Mouse (Mus musculus): ENCODE results near the gene Arl5c.
A peak's percentile ranks its signal among the peaks of the same experiment; 100 is the strongest.

Gene Arl5c

GRCm38 (mm10) chr11:97988530-97989096 lies 7.4 kb downstream of the Arl5c start:
- DNase-seq: peak; percentile 92 to 93

DNA sequence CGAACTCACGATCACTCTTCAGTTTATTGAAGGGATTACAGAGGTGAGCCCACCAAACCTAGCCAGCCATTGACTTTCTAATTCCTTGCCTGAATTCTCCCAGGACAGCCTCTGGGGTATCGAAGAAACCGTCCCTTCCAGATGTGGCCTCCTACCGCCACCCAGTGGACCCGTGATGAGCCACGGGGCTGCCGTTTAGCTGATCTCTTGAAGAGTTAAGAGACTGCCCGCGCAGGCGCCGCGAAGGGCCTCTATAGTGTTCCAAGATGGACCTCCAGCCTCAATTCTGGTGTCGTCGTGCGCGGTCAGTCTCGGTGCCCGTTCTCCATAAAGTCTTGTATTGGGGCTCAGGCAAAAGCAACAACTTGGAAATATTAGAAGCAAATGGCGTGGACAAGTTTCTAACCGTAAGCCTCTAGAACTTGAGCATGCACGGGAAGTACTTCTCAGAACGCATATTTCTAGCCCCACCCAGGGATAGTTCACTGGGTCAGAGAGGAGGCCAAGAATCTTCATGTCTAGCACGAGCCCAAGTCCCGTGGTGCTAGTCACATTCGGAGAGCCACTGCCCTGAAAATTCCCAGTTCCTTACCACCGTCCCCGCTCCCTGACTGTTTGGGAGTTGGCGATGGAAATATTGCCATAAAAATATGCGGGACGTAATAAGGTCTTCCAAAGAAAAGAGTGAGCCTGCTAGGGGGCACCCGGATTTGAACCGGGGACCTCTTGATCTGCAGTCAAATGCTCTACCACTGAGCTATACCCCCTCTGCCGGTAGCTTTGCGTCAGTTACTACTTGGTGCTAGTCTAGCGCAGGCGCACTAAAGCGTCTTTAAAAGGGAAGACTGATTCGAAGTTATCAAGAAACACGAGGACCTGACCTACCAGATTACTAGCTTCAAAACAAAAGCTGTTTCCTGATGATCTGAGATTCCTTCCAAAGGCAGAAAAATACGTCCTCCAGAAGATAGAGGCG lies 8.1 kb downstream of the Arl5c start:
- DNase-seq: peak; percentile 95 to 98

- no peak for DNase-seq
These were observed 9.1 kb downstream of the Arl5c start for GRCm38 (mm10) chr11:97986738-97987465.

GRCm38 (mm10) chr11:97985727-97986677 lies 10.0 kb downstream of the Arl5c start, which contains the start of gene Plxdc1:
TSS of gene Plxdc1 (minus strand) at chr11:97986444.
- peak; percentile 41 to 62 for DNase-seq

DNA sequence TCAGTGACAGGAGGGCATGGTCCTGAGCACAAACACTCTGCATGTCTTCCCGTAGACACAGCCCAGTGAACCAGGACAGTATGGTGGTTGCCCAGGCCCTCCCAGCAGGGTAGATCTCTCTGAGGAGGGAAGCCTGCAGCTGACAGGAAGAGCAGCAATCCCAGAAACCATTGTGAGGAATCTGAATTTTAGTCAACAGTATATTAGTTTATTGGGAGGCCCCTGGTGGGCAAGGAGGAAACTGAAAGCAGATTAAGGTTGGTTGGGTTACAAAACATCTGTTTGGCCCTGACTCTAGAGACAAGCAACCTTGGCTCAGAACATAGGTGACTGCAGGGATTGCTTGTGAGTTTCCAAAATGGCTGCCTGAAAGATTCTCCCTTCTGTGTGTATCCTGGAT lies 12.0 kb downstream of the Arl5c start:
- DNase-seq: no peak

DNA sequence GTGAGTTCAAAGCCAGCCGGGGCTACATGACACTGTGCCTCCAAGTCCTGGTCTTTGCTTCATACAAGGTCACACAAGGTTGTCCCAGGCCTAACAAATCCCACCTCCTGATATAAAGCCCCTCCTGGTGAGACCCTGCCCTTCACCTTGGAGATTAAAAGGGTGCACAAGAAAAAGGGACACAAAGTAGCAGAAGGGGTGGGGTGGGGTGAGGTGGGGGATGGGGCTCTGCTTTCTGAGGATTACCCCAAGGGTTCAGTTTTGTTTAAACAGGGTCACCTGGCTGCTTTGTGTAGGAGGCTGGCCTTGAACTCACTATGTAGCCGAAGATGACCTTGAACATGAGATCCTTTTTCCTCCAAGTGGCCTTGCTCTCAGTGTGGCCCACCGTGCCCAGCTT lies 12.5 kb downstream of the Arl5c start:
- no peak for DNase-seq

DNA sequence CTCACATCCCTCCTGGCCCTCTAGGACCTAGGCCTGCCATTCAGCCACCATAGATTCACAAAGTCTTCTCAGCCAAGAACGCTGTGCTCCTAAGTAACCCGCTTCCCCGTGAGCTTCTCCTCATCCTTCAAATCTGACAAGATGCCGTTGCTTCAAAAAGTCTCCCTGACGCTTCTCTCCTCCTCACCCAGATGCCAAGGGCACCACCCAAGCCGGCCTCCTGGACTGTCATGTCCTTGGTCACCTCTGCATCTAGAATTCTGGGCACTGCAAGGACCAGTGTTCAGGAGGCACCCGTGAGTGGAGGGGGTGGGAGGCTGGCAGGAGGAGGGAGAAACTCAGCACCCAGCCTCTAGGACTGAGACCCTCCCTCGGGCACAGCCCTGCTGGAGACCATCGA lies 13.3 kb downstream of the Arl5c start:
- DNase-seq: no peak

GRCm38 (mm10) chr11:97980531-97980966 lies 15.4 kb downstream of the Arl5c start:
- DNase-seq: no peak

DNA sequence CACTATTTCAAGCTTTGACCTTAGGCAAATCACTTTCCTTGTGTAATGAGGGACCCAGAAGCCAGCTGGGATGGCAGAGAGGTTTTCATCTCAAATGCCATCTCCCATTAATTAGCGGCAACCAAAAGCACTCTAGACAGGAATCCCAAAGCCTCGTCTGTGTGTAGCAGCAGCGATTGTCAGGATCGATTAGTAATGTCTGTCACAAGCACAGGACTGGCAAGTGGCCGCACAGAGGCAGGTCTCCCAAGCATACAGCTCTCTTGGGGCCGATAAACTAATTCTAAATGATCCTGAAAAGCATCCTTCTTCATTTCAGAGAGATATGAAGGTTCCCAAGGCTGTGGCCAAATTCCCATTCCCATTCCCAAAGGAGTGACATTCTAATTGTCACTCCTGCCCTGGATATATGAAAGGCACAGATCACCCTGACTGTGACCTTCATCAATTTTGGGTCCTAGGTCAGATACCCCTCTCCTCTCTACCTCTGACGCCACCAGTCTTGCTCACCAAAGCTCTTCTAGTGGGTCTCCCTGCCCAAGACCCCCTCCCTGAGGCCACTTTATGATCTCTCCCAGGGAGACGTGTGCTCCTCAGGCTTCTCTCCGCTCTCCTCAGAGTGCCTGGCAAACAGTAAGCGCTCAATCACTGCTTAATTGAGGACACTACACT lies 16.0 kb downstream of the Arl5c start:
- no peak for DNase-seq

DNA sequence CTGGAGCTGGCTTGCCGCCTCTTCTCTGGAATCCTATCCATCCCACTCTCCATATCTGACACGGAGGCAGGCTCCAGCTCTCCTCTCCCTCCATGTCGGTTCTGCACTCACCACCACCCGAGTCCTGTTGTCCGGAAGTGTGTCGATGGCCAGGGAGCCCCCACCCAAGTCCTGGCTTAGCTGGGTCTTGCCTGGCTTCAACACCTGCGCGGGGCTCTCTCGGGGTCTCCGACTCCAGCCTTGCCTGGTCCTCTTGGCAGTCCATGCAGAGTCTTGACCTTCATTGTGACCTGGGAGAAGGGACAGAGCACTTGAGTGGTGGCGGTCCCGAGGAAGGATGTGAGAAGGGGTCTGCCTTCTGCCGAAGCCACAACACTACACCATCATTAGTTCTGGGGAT lies 17.6 kb downstream of the Arl5c start:
- DNase-seq: no peak

GRCm38 (mm10) chr11:97977797-97978196 lies 18.2 kb downstream of the Arl5c start:
- DNase-seq: no peak

GRCm38 (mm10) chr11:97974746-97975145 lies 21.2 kb downstream of the Arl5c start:
- DNase-seq: no peak

DNA sequence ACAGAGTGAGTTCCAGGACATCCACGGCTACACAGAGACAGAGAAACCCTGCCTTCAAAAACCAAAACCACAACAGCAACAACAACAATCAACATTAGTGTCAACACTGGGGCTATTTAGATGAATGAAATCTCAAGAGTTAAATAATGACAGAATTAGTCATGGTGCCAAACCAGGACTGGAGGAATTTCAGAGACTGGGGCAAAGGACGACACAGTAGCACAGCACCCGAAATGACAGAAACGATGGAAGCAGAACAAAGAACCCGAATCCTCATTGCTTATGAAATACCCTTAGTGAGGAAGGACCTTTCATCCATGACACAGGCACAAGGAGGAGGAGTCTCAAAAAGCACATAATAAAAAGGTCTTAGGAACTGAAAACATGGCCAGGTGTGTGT lies 21.8 kb downstream of the Arl5c start:
- no peak for DNase-seq

DNA sequence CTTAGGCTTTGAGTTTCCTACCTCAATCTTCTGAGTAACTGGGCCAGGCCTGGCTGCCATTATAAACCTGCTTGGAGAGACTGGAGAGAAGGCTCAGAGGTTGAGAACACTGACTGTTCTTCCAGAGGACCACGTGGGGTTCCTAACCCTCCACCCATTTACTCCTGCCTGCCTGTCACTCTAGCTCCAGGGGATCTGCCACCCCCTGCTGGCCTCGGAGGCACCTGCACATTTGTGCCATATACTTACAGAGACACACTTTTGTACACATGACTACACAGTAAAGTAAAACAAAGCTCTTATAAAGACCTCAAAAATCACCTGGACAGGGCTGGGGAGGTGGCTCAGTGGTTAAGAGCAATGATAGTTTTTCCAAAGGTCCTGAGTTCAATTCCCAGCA lies 23.5 kb downstream of the Arl5c start:
- DNase-seq: no peak

GRCm38 (mm10) chr11:97971232-97971631 lies 24.7 kb downstream of the Arl5c start:
- peak; percentile 50 to 73 for DNase-seq

DNA sequence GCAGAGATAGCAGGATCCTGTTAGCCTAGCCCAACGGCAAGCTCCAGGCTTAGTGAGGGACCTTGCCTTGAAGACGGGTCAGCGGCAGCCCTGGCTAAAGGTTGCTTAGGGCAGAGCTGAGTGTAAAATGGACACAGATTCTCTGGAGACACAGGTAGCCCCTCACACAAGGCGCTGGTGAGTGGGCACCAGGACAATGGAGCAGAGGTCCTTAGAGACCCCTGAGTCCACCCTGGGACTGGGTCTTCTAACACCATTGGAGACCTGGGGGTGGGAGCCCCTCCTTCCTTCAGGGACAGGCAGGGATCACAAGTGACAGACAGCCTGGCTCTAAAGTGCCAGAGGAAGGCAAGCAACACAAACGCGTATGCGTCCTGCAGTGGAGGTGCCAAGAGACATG lies 25.2 kb downstream of the Arl5c start:
- DNase-seq: no peak

DNA sequence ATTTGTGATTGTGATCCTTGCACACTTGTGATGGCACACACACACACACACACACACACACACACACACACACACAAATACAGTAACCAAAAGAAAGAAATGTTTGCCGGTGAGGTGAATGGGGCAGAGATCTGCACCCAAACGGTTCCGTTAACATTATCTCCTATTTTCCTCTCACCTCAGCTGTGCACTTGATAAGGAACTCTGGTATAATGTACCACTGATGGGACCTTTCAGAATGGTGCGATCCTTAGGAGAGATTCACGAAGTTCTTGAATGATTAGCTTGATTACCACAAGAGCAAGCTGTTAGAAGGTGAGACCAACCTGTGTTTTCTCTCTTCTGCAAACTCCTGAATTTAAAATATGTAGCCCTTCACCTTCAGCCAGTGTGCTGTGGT lies 27.6 kb downstream of the Arl5c start:
- no peak for DNase-seq

- DNase-seq: peak; percentile 67 to 72
These were observed 28.9 kb downstream of the Arl5c start for GRCm38 (mm10) chr11:97967114-97967513.

- DNase-seq: peak; percentile 71 to 81
These were observed 35.1 kb downstream of the Arl5c start for GRCm38 (mm10) chr11:97960907-97961306.

DNA sequence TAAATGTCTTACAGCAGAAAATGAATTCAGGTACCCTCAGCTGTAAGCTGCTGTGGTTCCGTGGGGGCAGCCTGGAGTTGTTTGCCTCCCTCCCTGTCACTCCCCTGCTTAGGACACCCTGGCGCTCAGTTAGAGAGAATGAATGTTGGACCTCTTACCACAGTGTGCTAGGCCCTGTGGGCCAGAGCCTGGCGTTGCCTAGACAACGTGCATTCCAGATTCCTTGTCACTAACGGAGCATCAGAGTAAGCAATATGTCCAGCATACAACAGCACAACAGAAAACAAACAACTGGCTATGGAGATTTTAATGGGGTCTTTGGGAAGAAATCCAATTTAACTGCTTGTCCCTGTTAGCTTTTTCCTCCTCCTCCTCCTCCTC lies 36.7 kb downstream of the Arl5c start:
- DNase-seq: no peak

DNA sequence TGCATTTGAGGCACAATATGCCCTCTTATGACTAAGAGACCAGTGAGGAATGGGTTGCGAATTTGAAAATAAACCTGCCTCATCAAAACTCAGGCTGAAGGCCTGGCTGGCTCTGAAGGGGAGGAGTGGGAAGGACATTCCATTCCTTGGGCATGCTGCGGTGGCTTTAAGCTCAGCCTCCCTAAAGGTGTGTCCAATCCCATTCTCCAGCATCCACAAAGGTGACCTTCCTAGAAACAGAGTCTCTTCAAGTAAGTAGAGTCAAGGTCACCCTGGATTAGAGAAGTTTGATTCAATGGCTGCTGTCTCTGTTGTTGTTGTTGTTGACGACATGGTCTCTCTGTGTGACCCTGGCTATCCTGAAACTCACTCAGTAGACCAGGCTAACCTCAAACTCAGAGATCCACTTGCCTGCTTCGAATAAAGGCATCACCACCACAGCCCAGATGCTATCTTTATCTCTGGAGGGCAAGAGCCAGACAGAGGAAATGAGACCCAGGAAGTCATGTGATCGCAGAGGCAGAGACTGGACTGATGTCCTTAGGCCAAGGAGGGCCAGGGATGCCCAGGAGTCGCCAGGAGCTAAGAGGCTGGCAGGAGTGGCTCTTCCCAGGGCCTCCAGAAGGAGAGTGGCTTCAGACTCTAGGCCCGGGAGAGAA lies 37.2 kb downstream of the Arl5c start:
- no peak for DNase-seq
